Mouse (Mus musculus): ENCODE data around the gene Trak1.

GRCm38 (mm10) chr9:121281891-121282290 is 15.4 kb upstream of the Trak1 start:
- no peak for TF ChIP-seq CTCF (IDR thresholded peaks at IDR 0.05; ENCODE audit: borderline replicate concordance, insufficient read depth, low read length)
- no peak for TF ChIP-seq POLR2A (IDR thresholded peaks at IDR 0.05; ENCODE audit: low read depth, low read length)
